Mouse (Mus musculus): Measurements from ENCODE around the gene Cldn6. TPM values are rescaled to one million over a fixed set of nuclear protein-coding genes. Genes with fewer than 3 reads are reported as not detected.

Cldn6 gene
- polyA plus RNA-seq, 1 experiment from 2014 or later: 0.24 TPM

DNA sequence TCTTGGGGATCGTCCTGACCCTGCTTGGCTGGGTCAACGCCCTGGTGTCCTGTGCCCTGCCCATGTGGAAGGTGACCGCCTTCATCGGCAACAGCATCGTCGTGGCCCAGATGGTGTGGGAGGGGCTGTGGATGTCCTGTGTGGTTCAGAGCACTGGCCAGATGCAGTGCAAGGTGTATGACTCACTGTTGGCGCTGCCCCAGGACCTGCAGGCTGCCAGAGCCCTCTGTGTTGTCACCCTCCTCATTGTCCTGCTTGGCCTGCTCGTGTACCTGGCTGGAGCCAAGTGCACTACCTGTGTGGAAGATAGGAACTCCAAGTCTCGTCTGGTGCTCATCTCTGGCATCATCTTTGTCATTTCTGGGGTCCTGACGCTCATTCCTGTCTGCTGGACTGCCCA is 2.0 kb downstream of the Cldn6 start:
- H3K27me3 ChIP-seq (replicated peaks; ENCODE audit: control insufficient read depth, insufficient read depth, low read length): peaks cover 39% of the 10 kb centered on the region
- H3K4me2 ChIP-seq (ENCODE audit: low read length): no peak overlapping the region
- H3K4me3 ChIP-seq (replicated peaks; ENCODE audit: low read length): no peak overlapping the region
- ATAC-seq: no peak
- H3K9me3 ChIP-seq (ENCODE audit: control insufficient read depth, low read length): no peaks in the 10 kb centered on the region
- no peaks in the 10 kb centered on the region for H3K36me3 ChIP-seq (ENCODE audit: control insufficient read depth, insufficient read depth)
- peaks cover 23% of the 10 kb centered on the region for H3K4me1 ChIP-seq (replicated peaks; ENCODE audit: control insufficient read depth, insufficient read depth, low read length)
- H3K9ac ChIP-seq (replicated peaks; ENCODE audit: low read depth, low read length): no peak overlapping the region
- H3K27ac ChIP-seq (ENCODE audit: low read length): no peak overlapping the region
- 74% methylated on average over 10 of the region's 10 CpGs for WGBS

DNA sequence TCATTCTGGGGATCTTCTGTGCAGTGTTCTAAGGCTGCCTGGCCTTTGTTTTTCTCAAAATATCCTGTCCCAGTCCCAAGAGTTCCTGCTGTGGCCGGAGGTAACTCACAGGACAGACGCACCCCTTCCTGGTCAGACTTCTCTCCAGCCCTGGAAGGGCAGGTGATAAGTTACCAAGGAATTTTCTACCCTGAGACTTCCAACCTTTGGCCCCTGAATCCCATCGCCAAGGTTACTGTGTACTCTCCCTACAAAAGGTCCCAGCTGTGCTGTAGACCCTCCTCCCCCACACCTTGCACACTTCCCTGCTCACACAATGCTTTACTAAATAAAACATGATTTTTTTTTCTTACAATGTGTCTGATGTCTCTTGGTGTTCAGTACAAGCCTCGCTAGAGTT is 3.0 kb downstream of the Cldn6 start:
- Histone ChIP-seq H3K4me3 (replicated peaks; ENCODE audit: low read length) (no peak overlapping the region), H3K9me3 (ENCODE audit: control insufficient read depth, low read length) (no peaks in the 10 kb centered on the region), H3K9ac (replicated peaks; ENCODE audit: low read depth, low read length) (no peak overlapping the region), H3K27ac (ENCODE audit: low read length) (no peak overlapping the region), H3K4me2 (ENCODE audit: low read length) (no peak overlapping the region), H3K27me3 (replicated peaks; ENCODE audit: control insufficient read depth, insufficient read depth, low read length) (peaks cover 35% of the 10 kb centered on the region), H3K4me1 (replicated peaks; ENCODE audit: control insufficient read depth, insufficient read depth, low read length) (peaks cover 13% of the 10 kb centered on the region), H3K36me3 (ENCODE audit: control insufficient read depth, insufficient read depth) (no peaks in the 10 kb centered on the region)
- 72% methylated on average over 4 of the region's 4 CpGs for WGBS
- no peak for ATAC-seq

DNA sequence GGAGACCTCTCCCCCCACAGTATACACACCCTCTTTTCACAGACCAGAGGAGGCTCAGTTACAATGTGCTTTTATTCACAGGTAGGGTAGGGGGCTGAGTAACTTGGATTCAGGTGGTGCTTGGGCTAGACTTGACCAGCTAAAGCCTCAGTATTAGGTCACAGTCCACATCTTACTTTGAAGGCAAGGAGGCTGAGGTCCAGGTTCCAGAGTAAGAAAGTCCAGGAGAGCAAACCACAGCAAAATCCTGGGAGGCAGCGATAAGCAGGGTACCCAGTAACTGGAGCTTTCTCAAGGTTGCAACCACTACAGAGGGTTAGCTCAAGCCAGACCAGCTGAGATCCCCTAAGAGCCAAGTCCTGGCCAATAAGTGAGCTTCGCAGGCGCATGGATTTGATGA is 3.5 kb downstream of the Cldn6 start:
- peaks cover 35% of the 10 kb centered on the region for H3K27me3 ChIP-seq (replicated peaks; ENCODE audit: control insufficient read depth, insufficient read depth, low read length)
- 74% methylated on average over 3 of the region's 3 CpGs for WGBS

DNA sequence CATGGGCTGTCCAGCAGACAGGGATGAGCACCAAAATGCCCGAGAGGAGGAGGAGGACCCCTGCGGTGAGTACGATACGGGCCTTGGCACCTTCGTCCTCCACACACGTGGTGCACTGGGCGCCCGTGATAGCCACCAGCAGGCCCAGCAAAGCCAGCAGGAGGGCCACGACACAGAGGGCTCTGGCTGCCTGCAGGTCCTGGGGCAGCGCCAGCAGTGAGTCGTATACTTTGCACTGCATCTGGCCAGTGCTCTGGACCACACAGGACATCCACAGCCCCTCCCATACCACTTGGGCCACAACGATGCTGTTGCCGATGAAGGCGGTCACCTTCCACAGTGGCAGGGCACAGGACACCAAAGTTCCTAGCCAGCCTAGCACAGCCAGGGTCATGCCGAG is 4.2 kb downstream of the Cldn6 start:
- H3K9ac ChIP-seq (replicated peaks; ENCODE audit: low read depth, low read length): no peak overlapping the region
- no peaks in the 10 kb centered on the region for H3K9me3 ChIP-seq (ENCODE audit: control insufficient read depth, low read length)
- H3K27me3 ChIP-seq (replicated peaks; ENCODE audit: control insufficient read depth, insufficient read depth, low read length): peaks cover 35% of the 10 kb centered on the region
- no peaks in the 10 kb centered on the region for H3K36me3 ChIP-seq (ENCODE audit: control insufficient read depth, insufficient read depth)
- ATAC-seq: no peak
- H3K4me2 ChIP-seq (ENCODE audit: low read length): no peak overlapping the region
- no peak overlapping the region for H3K27ac ChIP-seq (ENCODE audit: low read length)
- 29% methylated on average over 15 of the region's 15 CpGs for WGBS
- no peak overlapping the region for H3K4me3 ChIP-seq (replicated peaks; ENCODE audit: low read length)
- peaks cover 9% of the 10 kb centered on the region for H3K4me1 ChIP-seq (replicated peaks; ENCODE audit: control insufficient read depth, insufficient read depth, low read length)

More for the DNA sequence above, 3.5 kb downstream of the Cldn6 start:
- Histone ChIP-seq H3K36me3 (ENCODE audit: control insufficient read depth, insufficient read depth) (no peaks in the 10 kb centered on the region), H3K9ac (replicated peaks; ENCODE audit: low read depth, low read length) (no peak overlapping the region), H3K4me3 (replicated peaks; ENCODE audit: low read length) (no peak overlapping the region), H3K4me1 (replicated peaks; ENCODE audit: control insufficient read depth, insufficient read depth, low read length) (peaks cover 9% of the 10 kb centered on the region), H3K4me2 (ENCODE audit: low read length) (no peak overlapping the region), H3K27ac (ENCODE audit: low read length) (no peak overlapping the region), H3K9me3 (ENCODE audit: control insufficient read depth, low read length) (no peaks in the 10 kb centered on the region)
- no peak for ATAC-seq

DNA sequence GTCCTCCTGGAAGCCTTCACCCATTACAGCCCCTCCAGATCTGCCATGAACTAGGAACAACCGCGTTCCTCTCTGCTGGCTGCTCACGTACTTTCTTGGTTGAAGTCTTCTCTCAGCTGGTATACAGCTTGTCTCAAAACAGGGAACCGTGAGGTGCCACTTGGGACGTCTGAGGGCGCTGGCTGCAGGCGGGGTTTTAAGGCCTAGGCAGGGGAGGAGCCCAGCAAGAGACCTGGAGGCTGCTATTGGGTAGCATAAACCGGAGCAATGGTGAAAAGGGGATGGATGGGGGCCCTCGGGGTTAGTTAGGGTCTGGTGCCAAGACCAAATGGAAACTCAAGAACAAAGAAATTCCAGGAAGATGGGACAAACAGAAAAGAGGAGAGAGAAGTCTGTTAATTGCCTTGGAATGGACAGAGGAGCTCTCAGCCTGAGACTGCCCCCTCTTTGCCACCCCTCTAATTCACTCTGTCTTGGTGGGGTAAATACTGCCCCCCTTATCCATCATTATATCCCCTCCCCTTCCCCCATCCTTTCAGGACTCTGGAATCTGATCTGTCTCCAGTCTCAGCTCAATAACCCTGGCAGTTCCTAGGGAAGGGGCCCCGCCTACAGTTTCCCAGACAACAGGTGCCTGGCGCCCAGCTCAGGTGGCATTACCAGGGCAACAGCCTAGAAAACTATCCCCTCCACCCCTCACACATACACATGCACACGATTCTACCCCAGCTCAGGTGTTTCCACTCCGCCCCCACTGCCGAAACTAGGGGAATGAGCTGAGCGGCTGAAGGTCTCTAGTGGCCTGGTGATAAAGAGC is 5.0 kb downstream of the Cldn6 start, which contains the start of gene Cldn9:
Gene Cldn9, minus strand, starts transcription at position 171 of the 817 bp plus-strand sequence.
- H3K4me3 ChIP-seq (replicated peaks; ENCODE audit: low read length): no peak within 1 kb of the TSS
- H3K4me2 ChIP-seq (ENCODE audit: low read length): no peak within 1 kb of the TSS
- WGBS: 14% methylated on average over 15 of the region's 15 CpGs
- H3K36me3 ChIP-seq (ENCODE audit: control insufficient read depth, insufficient read depth): no peaks in the 10 kb centered on the region
- ATAC-seq: no peak
- no peaks in the 10 kb centered on the region for H3K9me3 ChIP-seq (ENCODE audit: control insufficient read depth, low read length)
- H3K9ac ChIP-seq (replicated peaks; ENCODE audit: low read depth, low read length): no peak within 1 kb of the TSS
- H3K27me3 ChIP-seq (replicated peaks; ENCODE audit: control insufficient read depth, insufficient read depth, low read length): peaks cover 26% of the 10 kb centered on the region
- peaks cover 9% of the 10 kb centered on the region for H3K4me1 ChIP-seq (replicated peaks; ENCODE audit: control insufficient read depth, insufficient read depth, low read length)
- no peak within 1 kb of the TSS for H3K27ac ChIP-seq (ENCODE audit: low read length)

DNA sequence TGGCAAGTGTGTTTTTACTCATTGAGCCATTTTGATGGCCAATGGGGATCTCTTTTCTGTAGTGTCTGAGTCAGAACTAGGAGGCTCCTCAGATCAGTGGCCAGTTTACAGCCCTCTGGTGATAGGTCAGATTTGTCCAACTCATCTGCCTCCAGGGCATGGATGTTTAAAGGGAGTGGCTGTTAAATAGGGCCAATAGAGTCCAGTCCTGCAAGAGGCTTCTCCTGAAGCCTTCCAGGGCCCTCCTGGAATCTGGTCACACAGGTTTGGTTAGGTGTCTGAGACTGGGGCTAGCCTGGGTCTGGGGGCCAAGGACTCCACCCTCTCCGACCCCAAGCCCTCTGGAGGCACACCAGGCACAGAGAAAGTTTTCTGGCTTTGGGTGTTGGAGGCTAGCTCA is 15.4 kb downstream of the Cldn6 start:
- Histone ChIP-seq H3K9ac (replicated peaks; ENCODE audit: low read depth, low read length) (no peak overlapping the region), H3K9me3 (ENCODE audit: control insufficient read depth, low read length) (no peaks in the 10 kb centered on the region), H3K4me1 (replicated peaks; ENCODE audit: control insufficient read depth, insufficient read depth, low read length) (peaks cover 4% of the 10 kb centered on the region), H3K4me3 (replicated peaks; ENCODE audit: low read length) (no peak overlapping the region), H3K27me3 (replicated peaks; ENCODE audit: control insufficient read depth, insufficient read depth, low read length) (peaks cover 14% of the 10 kb centered on the region), H3K27ac (ENCODE audit: low read length) (no peak overlapping the region), H3K36me3 (ENCODE audit: control insufficient read depth, insufficient read depth) (no peaks in the 10 kb centered on the region), H3K4me2 (ENCODE audit: low read length) (no peak overlapping the region)
- WGBS: 83% methylated on average over 1 of the region's 1 CpGs
- no peak for ATAC-seq

DNA sequence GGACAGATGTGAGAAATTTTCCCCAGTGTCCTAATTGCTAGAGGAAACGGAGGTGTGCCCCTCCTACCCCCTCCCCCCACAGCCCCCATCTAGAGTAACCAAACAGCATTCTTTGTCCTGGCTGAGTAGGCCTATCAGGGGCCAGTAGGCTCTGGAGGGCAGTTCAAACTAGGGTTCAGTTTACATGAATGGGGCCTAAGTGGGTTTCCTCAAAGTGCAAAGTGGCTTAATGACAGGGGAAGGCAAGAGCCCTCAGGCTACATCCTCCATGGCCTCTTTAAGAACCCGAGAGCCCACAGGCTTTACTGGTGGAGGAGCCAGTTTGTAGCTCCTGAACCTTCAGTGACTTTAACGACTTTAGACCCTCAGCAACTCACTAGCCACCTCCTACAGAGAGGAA is 16.8 kb downstream of the Cldn6 start:
- no peaks in the 10 kb centered on the region for H3K36me3 ChIP-seq (ENCODE audit: control insufficient read depth, insufficient read depth)
- H3K4me3 ChIP-seq (replicated peaks; ENCODE audit: low read length): no peak overlapping the region
- H3K9me3 ChIP-seq (ENCODE audit: control insufficient read depth, low read length): no peaks in the 10 kb centered on the region
- no peak overlapping the region for H3K9ac ChIP-seq (replicated peaks; ENCODE audit: low read depth, low read length)
- H3K27me3 ChIP-seq (replicated peaks; ENCODE audit: control insufficient read depth, insufficient read depth, low read length): peaks cover 16% of the 10 kb centered on the region
- no peak for ATAC-seq
- whole genome bisulfite sequencing: 8% methylated on average over 3 of the region's 3 CpGs
- no peak overlapping the region for H3K27ac ChIP-seq (ENCODE audit: low read length)
- H3K4me2 ChIP-seq (ENCODE audit: low read length): no peak overlapping the region
- peaks cover 8% of the 10 kb centered on the region for H3K4me1 ChIP-seq (replicated peaks; ENCODE audit: control insufficient read depth, insufficient read depth, low read length)

DNA sequence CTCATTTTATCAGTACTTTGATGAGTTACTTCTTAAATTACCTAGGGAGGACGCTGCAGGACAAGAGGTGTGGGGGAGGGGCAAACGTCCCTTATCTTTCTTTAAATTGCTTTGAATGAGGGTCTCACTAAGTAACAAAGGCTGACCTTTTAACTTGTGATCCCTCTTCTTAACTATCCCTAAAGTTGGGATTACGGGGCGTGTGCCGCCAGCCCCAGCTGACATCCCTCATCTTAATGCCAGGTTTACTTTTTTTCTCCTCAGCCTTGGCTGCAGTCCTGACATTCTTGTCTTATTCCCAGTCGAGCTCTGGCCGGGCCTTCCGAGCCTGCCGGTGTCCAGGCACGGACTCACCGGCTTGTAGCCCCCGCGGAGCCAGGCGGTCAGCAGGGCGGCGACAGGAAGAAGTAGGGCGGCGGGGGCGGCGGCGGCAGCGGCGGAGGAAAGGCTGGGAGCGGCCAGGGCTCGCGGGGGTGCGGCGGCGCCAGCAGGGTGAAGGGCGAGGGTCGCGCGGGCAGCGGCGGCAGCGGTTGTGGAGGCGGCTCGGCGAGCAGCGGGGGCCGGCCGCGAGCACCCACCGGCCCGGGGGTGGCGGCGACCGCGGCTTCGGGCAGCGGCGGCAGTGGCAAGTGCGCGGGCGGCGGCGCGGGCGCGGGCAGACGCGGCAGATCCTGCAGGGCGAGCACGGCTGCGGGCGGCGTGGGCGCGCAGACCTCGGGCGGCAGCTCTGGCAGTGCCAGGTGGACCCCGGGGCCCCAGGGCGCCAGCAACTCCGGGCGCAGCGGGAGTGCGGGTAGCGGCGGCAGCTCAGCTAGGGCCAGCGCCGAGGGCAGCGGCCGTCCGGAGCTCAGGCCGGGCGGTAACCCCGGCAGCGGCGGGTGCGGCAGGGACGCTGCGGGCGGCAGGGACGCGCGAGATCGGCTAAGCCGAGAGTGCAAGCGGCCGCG is 20.4 kb downstream of the Cldn6 start:
- Histone ChIP-seq H3K4me2 (ENCODE audit: low read length) (peak overlapping the region; percentile 99), H3K4me1 (replicated peaks; ENCODE audit: control insufficient read depth, insufficient read depth, low read length) (peaks cover 8% of the 10 kb centered on the region), H3K9ac (replicated peaks; ENCODE audit: low read depth, low read length) (peak overlapping the region; percentile 64), H3K36me3 (ENCODE audit: control insufficient read depth, insufficient read depth) (no peaks in the 10 kb centered on the region), H3K4me3 (replicated peaks; ENCODE audit: low read length) (peak overlapping the region; percentile 80), H3K27ac (ENCODE audit: low read length) (no peak overlapping the region), H3K27me3 (replicated peaks; ENCODE audit: control insufficient read depth, insufficient read depth, low read length) (peaks cover 20% of the 10 kb centered on the region), H3K9me3 (ENCODE audit: control insufficient read depth, low read length) (no peaks in the 10 kb centered on the region)
- under 1% methylated on average over 87 of the region's 101 CpGs for WGBS
- peak; percentile 2; the same call in 1 of the 2 replicates for ATAC-seq

DNA sequence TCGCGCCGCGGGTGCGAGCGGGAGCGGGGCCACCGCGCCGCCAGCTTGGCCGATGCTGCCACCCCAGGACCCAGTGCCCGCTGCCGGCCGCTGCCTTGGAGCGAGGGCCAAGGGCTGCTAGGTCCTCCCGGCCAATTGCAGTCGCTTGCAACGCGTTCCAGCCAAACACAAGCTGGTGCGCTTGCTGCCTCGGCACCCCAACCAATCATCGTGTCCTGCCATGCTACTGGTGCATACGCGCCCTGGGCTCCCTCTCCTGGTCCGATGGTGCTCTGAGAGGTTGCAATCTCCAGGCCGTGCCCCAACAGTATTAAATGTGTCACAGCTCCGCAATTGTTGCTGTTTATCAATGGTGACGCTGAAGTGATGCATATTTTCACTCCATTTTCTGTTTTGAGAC is 21.0 kb downstream of the Cldn6 start:
- H3K27ac ChIP-seq (ENCODE audit: low read length): no peak overlapping the region
- no peaks in the 10 kb centered on the region for H3K36me3 ChIP-seq (ENCODE audit: control insufficient read depth, insufficient read depth)
- peak overlapping the region; percentile 80 for H3K4me3 ChIP-seq (replicated peaks; ENCODE audit: low read length)
- H3K9me3 ChIP-seq (ENCODE audit: control insufficient read depth, low read length): no peaks in the 10 kb centered on the region
- peak overlapping the region; percentile 64 for H3K9ac ChIP-seq (replicated peaks; ENCODE audit: low read depth, low read length)
- H3K4me2 ChIP-seq (ENCODE audit: low read length): peak overlapping the region; percentile 99
- H3K27me3 ChIP-seq (replicated peaks; ENCODE audit: control insufficient read depth, insufficient read depth, low read length): peaks cover 20% of the 10 kb centered on the region
- peak; percentile 98 for ATAC-seq
- H3K4me1 ChIP-seq (replicated peaks; ENCODE audit: control insufficient read depth, insufficient read depth, low read length): peaks cover 12% of the 10 kb centered on the region
- under 1% methylated on average over 27 of the region's 28 CpGs for WGBS
